Mouse (Mus musculus): ENCODE measurements around the gene Kirrel. TPM values are rescaled to one million over a fixed set of nuclear protein-coding genes. Genes with fewer than 3 reads are reported as not detected.

Gene Kirrel
- polyA plus RNA-seq, 1 experiment = 1.7 TPM

DNA sequence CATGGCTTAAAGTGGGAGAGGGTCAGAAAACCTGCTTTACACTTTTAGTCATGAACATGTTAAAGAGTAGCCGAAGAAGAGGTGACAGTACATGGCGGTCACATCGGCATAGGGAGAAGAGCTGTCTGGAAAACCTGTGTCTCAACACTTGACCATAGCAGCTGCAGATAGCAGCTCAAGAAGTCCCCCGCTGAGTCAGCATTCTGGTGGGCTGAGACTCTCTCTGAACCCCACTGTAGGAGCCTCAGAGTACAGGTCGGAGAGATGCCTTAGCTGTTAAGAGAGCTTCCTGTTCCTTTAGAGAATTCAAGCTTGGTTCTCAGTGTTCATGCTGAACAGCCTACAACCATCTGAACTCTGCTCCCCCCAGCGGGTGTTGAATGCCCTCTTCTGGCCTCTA lies 136.0 kb downstream of the Kirrel start:
- Histone ChIP-seq H3K4me1 (ENCODE audit: control insufficient read depth, insufficient read depth, low read length) (no peaks in the 10 kb centered on the region), H3K4me3 (replicated peaks; ENCODE audit: control insufficient read depth, low read depth, low read length) (no peak overlapping the region), H3K27ac (ENCODE audit: control insufficient read depth, insufficient read depth, low read depth, low read length, poor library complexity) (no peak overlapping the region)
- WGBS = 75% methylated on average over 6 of the region's 6 CpGs
- no peak for TF ChIP-seq CTCF (IDR thresholded peaks at IDR 0.05; ENCODE audit: control insufficient read depth, insufficient read depth, low read length)
- TF ChIP-seq POLR2A (IDR thresholded peaks at IDR 0.05; ENCODE audit: borderline replicate concordance, control insufficient read depth, low read depth, low read length) = no peak

DNA sequence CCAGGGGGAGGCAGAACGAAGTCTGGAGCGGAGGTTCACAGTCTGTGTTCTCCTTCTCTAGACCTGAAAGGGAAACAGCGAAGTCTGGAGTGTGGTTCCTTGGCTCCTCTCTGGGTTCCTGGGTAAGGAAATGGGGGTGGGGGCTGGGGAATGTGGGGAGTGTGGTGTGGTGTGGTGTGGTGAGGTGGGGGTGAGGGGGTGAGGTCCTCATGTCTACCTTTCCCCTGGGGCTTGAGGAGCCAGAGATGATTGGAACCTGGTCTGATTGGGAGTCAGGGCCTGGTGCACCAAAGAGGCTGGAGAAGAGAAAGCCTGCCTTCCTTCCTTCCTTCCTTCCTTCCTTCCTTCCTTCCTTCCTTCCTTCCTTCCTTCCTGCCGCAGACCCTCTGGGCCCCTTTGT lies 140.5 kb downstream of the Kirrel start:
- H3K4me1 ChIP-seq (ENCODE audit: control insufficient read depth, insufficient read depth, low read length) = no peaks in the 10 kb centered on the region
- no peak overlapping the region for H3K27ac ChIP-seq (ENCODE audit: control insufficient read depth, insufficient read depth, low read depth, low read length, poor library complexity)
- TF ChIP-seq POLR2A (IDR thresholded peaks at IDR 0.05; ENCODE audit: borderline replicate concordance, control insufficient read depth, low read depth, low read length) (no peak), CTCF (IDR thresholded peaks at IDR 0.05; ENCODE audit: control insufficient read depth, insufficient read depth, low read length) (no peak)
- H3K4me3 ChIP-seq (replicated peaks; ENCODE audit: control insufficient read depth, low read depth, low read length) = no peak overlapping the region
- WGBS = 73% methylated on average over 4 of the region's 4 CpGs

DNA sequence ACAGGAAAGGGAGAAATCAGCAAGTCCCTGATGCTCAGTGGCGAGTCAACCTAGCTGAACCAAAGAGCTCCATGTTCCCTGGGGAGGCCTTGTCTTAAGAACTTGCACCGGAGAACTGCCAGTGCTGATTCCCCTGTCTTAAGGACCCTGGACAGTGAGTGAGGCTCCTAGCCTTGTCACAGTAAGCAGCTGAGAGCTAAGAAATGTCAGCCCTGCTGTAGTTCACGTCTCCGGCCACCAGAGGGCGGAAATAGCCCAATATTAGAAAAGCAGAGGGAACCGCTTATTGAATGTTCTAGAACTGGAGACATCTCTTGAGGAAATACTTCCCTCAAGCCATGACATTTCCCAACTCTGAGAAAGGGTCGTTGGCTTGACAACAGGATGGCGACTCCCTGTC lies 141.2 kb downstream of the Kirrel start:
- Histone ChIP-seq H3K4me1 (ENCODE audit: control insufficient read depth, insufficient read depth, low read length) (no peaks in the 10 kb centered on the region), H3K4me3 (replicated peaks; ENCODE audit: control insufficient read depth, low read depth, low read length) (no peak overlapping the region), H3K27ac (ENCODE audit: control insufficient read depth, insufficient read depth, low read depth, low read length, poor library complexity) (no peak overlapping the region)
- TF ChIP-seq CTCF (IDR thresholded peaks at IDR 0.05; ENCODE audit: control insufficient read depth, insufficient read depth, low read length) (peak; percentile 79), POLR2A (IDR thresholded peaks at IDR 0.05; ENCODE audit: borderline replicate concordance, control insufficient read depth, low read depth, low read length) (no peak)
- 14% methylated on average over 8 of the region's 8 CpGs for WGBS

- Histone ChIP-seq H3K4me1 (ENCODE audit: control insufficient read depth, insufficient read depth, low read length) (no peaks in the 10 kb centered on the region), H3K4me3 (replicated peaks; ENCODE audit: control insufficient read depth, low read depth, low read length) (no peak overlapping the region), H3K27ac (ENCODE audit: control insufficient read depth, insufficient read depth, low read depth, low read length, poor library complexity) (no peak overlapping the region)
- TF ChIP-seq CTCF (IDR thresholded peaks at IDR 0.05; ENCODE audit: control insufficient read depth, insufficient read depth, low read length) = peak; percentile 63
- TF ChIP-seq POLR2A (IDR thresholded peaks at IDR 0.05; ENCODE audit: borderline replicate concordance, control insufficient read depth, low read depth, low read length) = no peak
- WGBS = 36% methylated on average over 6 of the region's 6 CpGs
Observed at GRCm38 (mm10) chr3:87030855-87031254, 143.7 kb downstream of the Kirrel start.

Other genes starting within 250 kb of the Kirrel start
- 7.8 and 25.0 TPM in 2 replicates for gene Cd1d1, start 175.3 kb downstream of the Kirrel start, polyA plus RNA-seq (2011; ENCODE audit: insufficient read depth, insufficient read length, low replicate concordance, missing spikeins)
- gene Fcrls, start 89.0 kb upstream of the Kirrel start, polyA plus RNA-seq (2011; ENCODE audit: insufficient read depth, insufficient read length, low replicate concordance, missing spikeins) = not detected in 2 replicates
- gene Cd5l, start 183.1 kb upstream of the Kirrel start, polyA plus RNA-seq (2011; ENCODE audit: insufficient read depth, insufficient read length, low replicate concordance, missing spikeins) = 18.0 and 19.2 TPM in 2 replicates
- 7.1 and 14.9 TPM in 2 replicates for gene Fcrl1, start 201.6 kb upstream of the Kirrel start, polyA plus RNA-seq (2011; ENCODE audit: insufficient read depth, insufficient read length, low replicate concordance, missing spikeins)

All from bone marrow, adult 2 months (tissue).